Mouse (Mus musculus) left cerebral cortex, adult 18-20 months (tissue): ENCODE measurements around the gene Lhpp. TPM values are rescaled to one million over a fixed set of nuclear protein-coding genes. Genes with fewer than 3 reads are reported as not detected.

Experiments
- DNase-seq, 2 experiments: peaks; one replicate each; pipeline ENCODE4 v3.0.0; 2021 to 2022; ENCODE audit warnings: low spot score in 2 of 2, mixed read lengths in 1 of 2
- total RNA-seq, 2 experiments: library from RNA; stranded (reverse); gene quantifications; 2 replicates each; pipeline ENCODE4 v1.2.3; 2021

Gene Lhpp
- total RNA-seq, 2 experiments from 2014 or later: 15.0 to 16.4 TPM

DNA sequence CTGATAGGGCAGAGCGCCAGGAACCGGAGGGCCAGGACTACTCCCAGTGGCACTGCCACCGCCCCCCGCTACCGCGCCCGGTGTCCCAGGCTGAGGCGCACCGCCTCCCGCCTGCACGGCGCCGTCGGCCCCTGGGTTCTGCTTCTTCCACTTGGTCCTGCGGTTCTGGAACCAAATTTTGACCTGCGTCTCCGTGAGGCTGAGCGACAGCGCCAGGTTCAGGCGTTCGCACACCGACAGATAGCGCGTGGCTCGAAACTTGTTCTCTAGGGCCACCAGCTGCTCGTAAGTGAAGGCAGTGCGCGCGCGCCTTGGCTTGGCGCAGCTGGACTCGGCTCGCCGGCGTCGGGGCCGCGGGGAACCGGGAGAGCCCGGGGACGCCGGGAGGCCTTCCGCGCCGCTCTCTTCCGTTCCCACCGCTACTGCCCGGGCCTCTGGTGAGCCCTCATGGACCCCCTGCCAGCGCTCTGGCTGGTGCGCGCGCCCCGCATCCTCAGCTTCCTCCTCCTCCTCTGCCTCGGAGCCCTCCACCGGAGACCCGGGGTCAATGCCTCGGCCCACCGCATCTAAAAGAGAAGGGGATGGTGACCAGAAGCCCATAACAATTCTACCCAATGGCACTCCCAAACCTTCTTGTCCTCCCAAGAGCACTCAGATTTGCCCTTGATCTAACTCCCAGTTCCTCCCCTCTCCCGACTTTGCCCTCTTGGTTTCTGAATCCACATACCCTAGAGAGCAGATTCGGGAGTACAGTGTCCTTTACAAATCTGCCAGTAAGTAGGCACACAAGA lies 13.0 kb upstream of the Lhpp start:
- DNase-seq: no peak

DNA sequence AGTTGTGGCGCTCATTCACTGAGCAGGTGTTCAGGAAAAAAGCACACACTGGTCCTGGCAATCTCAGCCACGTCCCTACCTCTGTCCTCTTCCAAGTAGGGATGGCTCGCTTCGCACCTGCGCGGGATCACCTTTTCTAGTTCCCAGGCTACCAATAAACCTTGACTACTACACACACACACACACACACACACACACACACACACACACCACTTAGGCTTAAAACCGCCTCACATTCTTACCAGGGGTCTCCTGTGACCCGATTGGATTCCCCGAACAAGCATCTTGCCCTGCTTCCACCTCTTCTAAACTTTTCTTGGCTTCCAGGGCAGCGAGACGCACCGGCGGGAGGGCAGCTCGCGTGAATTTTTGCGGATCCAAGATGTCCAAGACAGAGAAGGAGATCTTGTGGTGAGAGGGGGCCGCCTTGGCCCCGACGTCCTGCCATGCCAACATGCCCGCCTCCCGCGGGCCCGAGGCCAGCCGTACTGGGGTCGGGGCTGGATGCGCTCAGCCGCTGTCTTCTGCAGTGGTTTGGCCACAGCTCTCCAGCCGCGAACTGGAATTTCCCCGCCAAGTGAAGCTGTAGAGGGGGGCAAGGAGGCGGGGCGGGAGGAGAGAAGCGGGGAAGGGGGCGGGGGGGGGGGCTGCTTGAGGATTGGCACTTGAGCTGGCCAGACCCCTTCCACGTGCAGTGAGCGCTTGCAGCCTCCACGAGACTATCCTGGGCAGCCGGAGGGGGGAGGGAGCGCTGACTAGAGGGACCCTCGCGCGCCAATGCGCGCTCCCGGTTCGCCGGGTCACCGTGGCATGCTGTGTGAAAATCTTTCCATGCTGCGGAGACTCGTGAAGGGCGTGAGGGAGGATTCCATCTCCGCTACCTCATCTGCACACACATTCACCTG lies 11.1 kb upstream of the Lhpp start, which contains the start of gene Nkx1-2:
Nkx1-2 (minus strand) TSS at position 567 of the 905 bp plus-strand sequence.
- no peak for DNase-seq

DNA sequence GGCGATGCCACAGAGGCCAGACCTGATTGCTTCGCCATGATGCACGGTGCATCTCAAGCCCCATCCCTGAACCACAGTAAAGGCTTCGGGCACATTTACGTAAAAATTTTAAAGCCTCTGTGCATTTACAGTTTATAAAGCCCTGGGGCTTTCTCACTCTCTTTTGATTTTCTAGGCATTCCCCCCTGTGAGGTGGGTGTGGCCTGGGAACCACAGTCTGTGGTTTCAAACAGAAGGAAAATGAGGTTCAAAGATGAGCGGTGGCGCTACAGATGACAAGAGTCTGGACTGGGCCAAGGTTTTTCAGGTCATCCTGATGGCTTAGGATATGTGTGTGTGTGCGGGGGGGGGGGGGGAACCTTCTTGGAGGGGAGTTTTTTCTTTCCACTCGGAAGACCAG lies 10.4 kb upstream of the Lhpp start:
- DNase-seq: no peak

DNA sequence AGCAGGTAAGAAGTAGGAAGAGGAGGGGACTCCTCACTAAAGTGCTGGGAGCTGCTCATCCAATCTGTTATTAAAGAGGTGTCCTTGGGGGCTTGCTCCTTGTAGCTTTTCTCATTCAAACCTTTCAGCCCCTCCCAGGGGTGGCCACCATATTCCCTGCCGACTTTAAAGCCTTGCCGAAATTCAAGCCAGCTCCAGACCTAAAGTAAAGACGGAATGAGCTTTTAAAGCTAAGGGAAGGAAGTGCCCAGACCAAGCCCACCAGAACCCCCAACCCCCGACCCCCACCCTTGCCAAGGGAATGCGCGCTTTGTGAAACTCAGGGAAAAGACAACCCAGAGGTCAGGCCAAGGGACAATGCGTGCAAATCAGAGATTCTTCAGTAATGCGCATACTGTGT lies 9.5 kb upstream of the Lhpp start:
- no peak for DNase-seq

DNA sequence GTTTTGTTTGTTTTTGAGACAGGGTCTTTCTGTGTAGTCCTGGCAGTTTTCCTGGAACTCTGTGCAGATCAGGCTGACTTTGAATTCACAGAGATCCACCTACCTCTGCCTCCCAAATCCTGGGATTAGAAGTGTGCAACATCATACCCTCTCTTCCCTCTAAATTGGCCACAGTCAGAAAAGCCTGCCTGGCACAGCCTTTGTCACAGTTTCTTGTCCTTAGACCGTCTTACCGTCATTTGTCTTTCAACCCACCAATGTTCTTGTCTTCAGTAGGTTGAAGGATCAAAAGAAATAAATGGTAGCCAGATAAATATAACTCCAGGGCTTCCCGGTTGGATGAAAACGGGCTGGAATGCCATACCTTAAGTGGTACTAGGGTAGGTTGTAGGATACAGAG lies 5.7 kb upstream of the Lhpp start:
- no peak for DNase-seq

DNA sequence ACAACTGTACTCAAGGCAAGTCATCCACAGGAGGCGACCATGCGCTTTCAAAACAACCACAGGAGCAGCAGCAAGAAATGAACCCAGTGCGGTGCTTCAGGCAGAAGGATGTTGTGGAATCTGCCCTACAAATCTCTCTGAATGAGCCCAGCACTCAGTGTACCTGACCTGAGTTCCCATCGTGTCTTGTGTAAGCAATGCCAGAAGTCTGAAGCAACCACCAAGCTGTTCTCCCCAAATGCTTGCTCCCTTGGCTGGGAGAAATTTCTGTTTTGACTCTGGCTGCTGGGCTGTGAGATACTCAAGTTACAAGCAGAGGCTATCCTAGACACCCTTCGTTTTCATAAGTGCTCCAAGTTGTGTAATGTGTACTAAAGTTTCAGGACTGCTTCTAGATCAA lies 4.7 kb upstream of the Lhpp start:
- no peak for DNase-seq

DNA sequence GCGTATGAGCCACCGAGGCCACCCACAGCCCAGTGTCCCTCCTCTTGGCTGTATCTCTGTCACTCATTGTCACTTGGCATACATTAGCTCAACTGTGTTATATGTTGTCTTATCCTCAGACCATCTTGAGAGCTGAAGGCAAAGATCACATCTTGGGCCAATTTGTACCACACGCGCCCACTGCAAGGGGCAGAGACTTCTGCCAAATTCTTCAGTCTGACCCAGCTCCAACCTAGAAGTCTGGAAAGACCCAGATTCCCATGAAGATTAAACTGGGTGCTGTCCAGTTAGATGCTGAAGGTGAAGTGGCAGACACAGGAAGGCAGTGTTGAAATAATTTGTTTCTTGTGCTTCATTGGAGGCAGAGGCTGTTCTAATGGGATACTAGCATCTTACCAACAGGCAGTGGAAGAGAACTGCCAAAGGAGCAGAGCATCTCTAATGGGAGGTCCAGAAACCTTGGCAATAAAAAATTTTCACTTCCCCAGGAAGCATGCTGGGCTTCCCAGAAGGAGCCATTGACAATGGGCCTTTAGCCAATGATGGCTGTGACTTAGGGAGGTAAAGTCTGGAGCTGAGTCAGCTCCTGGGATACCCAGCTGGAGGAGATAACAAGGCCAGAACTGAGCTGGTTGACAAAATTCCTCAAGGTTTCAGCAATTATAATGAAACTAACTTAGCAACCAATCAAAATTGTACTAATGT lies 2.0 kb upstream of the Lhpp start:
- DNase-seq: no peak

DNA sequence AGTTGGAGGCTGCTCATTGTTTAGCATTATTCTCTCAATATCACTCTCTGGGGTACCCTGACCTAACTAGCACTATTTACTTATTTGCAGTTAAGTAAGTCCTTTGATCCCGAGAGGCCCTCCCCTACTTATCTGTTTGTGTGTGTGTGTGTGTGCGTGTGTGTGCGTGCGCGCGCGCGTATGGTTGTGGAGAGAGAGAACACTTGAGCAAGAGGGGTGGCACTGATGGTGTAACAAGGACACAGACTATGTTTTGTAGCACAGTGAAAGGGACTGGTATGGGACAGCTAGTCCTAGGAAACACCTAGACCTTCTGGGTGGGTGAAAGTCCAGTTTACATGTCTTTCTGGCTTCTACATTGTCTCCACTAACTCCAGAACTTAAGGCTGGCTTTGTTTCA lies 1.1 kb downstream of the Lhpp start:
- no peak for DNase-seq

DNA sequence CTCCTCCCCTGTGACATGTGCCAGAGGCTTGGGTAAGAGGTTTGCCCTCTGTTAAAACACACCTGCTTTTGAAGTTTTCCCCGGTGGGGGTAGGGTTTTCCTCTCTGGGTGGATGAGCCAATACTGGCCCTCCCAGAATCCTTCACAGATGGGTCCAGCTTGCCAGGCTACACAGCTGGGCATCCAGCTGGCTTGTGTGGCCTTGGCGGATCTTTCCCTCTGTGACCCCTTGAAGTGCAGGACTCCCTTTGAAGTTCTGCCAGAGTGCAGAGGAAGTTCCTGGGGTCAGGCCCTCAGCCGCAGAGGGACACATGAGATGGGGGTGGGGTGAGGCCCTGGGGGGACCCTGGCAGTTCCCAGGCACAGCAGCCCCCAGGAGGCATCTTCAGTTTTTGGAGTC lies 4.9 kb downstream of the Lhpp start:
- no peak for DNase-seq

DNA sequence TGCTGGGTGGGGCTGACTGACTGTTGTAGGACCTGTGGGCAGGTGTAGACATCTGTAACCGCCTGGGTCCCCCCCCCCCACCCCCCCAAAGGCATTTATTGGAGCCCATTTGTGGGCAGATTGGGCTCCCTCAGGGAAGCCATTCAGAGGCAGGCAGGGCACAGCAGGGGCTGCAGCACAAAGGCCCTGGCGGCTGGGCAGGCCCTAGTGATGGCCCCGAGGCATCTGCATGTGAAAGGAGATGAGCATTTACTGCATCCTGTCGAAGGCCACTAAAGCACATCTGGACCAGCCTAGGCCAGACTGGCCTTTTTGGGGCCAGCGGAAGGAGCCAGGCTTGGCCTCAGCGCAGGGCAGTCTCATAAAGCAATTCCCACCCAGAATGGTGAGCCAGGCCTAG lies 6.0 kb downstream of the Lhpp start:
- DNase-seq: no peak

DNA sequence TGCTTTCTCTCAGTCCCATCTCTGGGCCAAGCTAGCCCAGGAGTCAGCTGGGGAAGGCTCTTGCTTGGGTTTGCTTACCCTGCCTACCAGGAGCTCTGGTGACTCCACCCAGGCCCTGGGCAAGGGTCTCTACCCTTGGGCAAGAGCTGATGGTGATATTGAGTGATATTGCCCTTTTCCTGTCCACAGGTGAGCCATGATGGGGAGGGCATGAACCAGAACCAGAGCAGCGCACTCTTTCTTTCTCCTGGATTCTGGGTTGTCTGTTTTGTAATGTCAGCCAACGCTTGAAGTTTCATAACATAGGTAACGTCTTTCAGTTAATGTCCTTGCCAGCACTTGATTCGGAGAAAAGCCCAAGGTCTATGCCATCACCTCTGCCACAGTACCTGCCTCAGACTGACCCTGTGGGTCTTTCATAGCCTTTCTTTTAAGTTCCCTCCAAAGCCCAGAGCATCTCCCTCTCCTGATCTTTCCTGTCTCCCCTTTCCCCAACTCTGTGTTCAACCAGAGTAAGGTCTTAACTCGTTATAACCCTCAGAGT lies 6.7 kb downstream of the Lhpp start:
- no peak for DNase-seq

DNA sequence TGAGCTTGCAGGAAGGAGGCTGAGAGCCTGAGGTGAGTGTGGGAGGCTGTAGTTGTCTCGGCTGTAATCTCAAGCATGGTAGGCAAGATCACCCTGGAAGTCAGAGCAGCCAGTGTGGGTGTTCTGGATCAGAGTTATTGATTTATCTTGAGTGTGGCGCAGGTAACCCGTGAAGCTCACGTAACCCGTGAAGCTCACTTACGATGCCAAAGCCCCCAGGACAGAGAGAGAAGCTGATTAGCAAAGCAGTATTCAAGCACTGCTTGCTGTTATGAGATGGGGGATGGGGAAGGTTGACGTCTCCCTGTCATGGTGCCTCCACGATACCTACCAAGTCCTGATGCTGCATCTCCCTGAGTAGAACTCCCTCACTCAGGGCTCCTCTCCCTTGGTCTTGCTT lies 9.1 kb downstream of the Lhpp start:
- no peak for DNase-seq

DNA sequence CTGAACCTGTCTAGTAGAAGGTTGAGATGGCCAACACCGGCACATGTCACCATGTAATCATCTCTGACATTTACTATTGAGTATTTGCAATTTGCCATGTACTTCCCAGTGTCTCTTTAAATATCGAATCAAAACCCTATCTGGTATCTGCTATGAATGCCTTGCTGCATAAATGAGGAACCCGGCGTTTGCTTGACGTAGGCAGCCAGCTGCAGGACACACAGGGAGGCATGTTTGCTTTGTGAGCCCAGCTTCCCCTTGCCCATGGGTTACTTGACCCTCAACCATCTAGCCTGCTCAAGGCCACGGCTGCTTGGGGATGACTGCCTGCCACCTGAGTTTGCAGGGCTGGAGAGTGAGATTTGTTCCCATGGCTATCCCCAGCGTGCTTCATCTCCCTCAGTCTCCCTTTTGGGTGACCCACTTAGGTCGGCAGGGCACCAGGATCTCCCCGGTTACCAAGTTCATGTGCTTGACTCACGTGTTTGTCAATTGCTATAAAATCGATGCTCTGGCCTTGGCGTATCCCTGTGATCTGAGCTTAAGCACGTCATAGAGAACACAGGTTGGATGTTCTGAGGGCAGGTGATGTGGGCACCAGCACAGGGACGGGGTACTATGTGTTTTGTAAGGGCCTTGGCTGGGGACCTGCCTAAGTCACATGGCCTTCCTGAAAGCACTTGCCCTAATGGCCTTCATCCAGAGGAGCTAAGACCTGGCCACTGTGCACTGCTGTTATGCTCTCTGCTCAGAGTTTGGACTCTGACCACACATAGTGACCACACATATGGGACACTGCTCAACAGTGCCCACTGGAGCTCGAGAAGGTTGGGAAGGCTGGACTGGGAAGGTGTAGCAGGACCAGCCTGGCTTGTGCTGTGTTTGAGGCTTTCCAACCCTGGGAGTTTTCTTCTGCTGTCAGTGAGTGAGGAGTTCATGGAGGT lies 9.8 kb downstream of the Lhpp start:
- DNase-seq: no peak

DNA sequence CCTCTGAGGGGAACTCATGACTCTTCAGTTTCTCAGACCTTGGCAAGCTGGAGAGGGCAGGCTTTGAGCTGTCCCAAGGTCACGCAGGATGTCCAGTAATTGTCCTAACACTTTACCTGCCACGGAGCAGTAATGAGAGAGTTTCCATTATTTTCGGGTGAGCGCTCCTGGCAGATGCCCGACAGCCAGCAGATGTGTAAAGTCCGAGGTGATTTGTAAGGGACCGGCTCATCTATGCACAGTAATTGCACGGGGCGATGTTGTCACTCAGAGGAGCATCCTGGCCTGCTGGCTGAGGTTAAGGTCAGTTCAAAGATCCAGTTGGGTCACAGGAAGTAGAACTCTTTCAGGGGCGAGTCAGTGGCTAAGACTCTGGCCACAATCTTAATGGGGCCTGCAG lies 13.7 kb downstream of the Lhpp start:
- no peak for DNase-seq

DNA sequence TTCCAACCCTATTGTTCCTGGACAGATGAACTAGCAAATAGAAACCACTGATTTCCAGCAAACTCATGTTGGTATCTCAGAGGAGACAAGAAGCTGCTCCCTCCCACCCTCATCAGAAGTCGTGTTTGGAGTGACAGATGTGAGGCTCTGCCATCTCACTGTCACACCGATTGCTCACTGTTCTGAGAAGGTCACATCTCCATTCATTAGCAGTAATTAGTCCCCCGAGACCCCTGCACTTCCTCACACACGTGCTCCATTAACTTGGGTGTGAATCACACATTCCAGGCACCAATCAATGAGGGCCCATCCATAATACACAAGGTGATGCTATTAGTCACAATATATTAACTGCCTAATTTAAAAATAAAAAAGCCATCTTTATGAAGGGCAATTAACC lies 15.7 kb downstream of the Lhpp start:
- no peak for DNase-seq

DNA sequence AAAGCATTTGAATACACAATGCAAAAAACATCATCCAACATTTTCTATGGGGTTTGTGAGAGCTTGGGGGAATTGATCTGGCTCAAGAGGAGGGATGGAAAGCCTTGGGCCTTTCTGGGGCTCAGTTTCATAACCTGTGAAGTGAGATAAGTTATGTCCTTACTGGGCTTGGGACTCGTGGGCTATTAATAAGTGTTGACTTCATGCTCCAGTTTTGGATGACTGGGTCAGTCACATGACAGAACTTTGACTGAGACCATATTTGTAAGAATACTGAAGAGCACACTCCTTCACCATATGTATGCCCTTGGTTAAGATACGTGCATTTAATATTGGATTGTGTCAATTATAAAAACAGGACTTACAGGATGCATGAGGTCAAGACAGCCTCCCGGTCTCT lies 17.0 kb downstream of the Lhpp start:
- DNase-seq: no peak

DNA sequence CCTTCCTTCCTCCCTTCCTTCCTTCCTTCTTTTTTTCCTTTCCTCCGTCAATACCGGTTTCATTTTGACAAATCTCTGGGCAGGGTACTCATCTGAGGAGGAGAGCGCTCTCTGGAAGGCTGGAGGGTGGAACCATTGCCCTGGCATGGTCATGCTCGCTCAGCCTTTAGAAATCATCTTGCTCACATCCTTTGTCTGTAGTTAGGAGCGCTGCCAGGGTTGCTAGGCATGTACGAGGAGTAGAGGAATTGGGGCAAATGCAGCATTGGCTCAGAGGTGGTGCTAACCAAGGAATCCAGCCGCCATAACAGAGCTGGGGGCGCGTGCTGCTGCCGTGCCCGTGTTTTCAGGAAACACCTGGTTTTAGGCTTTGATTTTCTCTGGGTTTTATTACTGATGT lies 20.9 kb downstream of the Lhpp start:
- DNase-seq: peak; percentile 31 to 52

DNA sequence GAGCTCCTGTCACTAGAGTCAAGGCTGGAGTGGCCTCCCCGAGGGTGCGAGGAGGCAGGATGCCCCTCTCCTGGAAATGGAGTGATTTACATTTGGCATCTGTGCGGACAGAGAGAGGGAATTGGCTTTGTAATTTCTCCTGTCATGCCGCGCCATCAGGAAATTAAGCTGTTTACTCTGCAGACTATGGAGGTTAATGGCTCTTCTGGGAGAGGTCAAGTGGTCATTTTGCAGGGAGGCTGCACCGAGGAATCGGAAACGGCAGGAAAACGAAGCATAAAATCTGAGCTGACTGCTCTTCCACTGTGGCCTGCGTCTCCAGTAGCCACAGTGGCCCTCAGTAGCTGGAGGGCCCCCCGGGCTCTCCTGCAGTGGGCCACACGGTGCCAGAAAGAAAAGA lies 26.9 kb downstream of the Lhpp start:
- no peak for DNase-seq

DNA sequence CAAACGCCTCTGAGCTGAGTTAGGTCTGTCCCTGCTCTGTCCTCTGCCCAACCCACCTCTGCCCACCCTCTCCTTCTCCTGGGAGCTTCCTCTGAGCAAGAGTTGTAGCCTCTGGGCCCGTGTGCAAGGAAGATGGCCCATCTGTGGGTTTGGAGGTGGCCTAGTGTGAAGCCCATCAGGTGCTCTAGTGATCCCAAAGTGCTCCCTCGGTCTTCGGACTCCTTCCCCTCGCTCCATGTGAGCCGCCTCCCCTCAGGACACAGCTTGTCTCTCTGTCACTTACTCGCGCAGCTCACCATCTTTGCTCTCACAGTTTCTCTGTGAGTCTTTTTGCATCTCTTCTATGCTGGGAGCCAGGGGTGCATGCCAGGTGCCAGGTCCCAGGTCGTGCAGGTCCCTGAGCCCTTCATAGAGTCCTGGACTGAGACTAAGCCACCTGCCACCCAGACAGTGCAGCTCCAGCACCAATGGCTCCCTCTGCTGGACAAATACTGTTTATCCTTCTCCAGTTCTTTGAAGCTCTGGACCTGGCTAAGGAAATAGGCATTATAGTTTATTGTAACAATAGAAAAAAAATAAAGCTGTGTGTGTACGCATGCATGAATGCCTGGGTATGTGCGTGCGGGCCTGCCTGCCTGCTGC lies 28.1 kb downstream of the Lhpp start:
- peak; percentile 39 to 52 for DNase-seq

DNA sequence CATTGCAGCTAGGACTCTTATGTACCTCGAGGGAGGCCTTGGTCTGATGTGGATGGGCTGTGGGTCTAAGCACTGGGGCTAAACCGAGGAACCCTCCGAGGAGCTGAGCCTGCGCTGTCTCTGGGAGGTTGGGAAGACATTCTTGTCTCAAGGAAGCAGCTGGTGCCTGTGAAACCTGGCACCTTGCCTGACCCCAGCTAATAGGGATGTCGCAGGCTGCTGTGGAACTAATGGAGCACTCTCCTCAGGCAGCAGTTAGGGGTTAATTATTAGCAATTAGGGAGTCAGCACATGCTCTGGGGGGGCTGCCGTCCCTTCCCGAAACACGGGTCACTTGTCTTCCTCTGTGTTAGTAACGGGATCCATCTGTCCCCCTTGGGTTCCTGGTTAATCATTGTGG lies 30.5 kb downstream of the Lhpp start:
- DNase-seq: no peak
